Comparison of ENCODE assay signal across 13 mouse cellular contexts in genomic region chr14:48903526-48903925, GRCm38 (mm10).
DNase-seq lines count a peak whose midpoint lies in the region; ATAC-seq lines count a peak whose summit lies in the region.
"Had no signal": no experiment of that assay in that cellular context is flagged by ENCODE, and none has a peak within 500 bp of the region (broad histone marks: within the 10 kb centered on the region; RNA-seq: fewer than 3 reads in every experiment).

No protein-coding gene starts in this region.

- no peaks in the 10 kb centered on the region for H3K36me3 ChIP-seq in hindbrain, embryonic 16.5 days (ENCODE audit: control insufficient read depth, insufficient read depth, low read length)
- no peaks in the 10 kb centered on the region for H3K36me3 ChIP-seq in hindbrain, embryonic 12.5 days
- no peaks in the 10 kb centered on the region for H3K36me3 ChIP-seq in forebrain, embryonic 14.5 days (ENCODE audit: control insufficient read depth, insufficient read depth, low read length)
- H3K36me3 ChIP-seq: neural tube, embryonic 13.5 days had no signal

- 29% methylated on average over 5 of the region's 5 CpGs for WGBS in hindbrain, embryonic 16.5 days
- WGBS in hindbrain, embryonic 12.5 days, result 32% methylated on average over 5 of the region's 5 CpGs
- WGBS in forebrain, embryonic 14.5 days, result 6% methylated on average over 5 of the region's 5 CpGs

- H3K4me3 ChIP-seq in hindbrain, embryonic 16.5 days (ENCODE audit: low read length), result no peak overlapping the region
- no peak overlapping the region for H3K4me3 ChIP-seq in hindbrain, embryonic 12.5 days
- H3K4me3 ChIP-seq in forebrain, embryonic 14.5 days (ENCODE audit: low read depth, low read length), result no peak overlapping the region
- H3K4me3 ChIP-seq: megakaryocyte, embryonic 14.5 days; neural tube, embryonic 13.5 days had no signal

- peak; percentile 38 to 54 for DNase-seq in right cerebral cortex, postnatal 10 days (ENCODE audit: low spot score in 2 of 2)
- DNase-seq in right cerebral cortex, adult 18-20 months, result no peak
- DNase-seq in forebrain, embryonic 14.5 days (ENCODE audit: low spot score), result peak; percentile 91
- no peak for DNase-seq in embryo, embryonic 10.5 days (ENCODE audit: low spot score)
- DNase-seq in T-cell, adult 2 months (ENCODE audit: low spot score), result no peak
- DNase-seq: gastrocnemius, postnatal 25 days; heart, postnatal 10 days; thymus, postnatal 4 days had no signal

- H3K9me3 ChIP-seq in hindbrain, embryonic 16.5 days (ENCODE audit: control insufficient read depth, low read length), result no peaks in the 10 kb centered on the region
- H3K9me3 ChIP-seq in hindbrain, embryonic 12.5 days (replicated peaks), result no peaks in the 10 kb centered on the region
- H3K9me3 ChIP-seq in forebrain, embryonic 14.5 days (replicated peaks; ENCODE audit: control insufficient read depth, low read length), result no peaks in the 10 kb centered on the region
- H3K9me3 ChIP-seq: neural tube, embryonic 13.5 days had no signal

- ATAC-seq in hindbrain, embryonic 16.5 days, result peak; percentile 56
- ATAC-seq in hindbrain, embryonic 12.5 days (ENCODE audit: low FRiP score), result no peak; the same call in 1 of the 2 replicates
- ATAC-seq in forebrain, embryonic 14.5 days, result peak; percentile 74
- ATAC-seq: intestine, postnatal 0 days had no signal

- H3K27me3 ChIP-seq in hindbrain, embryonic 16.5 days (replicated peaks; ENCODE audit: control insufficient read depth, insufficient read depth, low read length), result no peaks in the 10 kb centered on the region
- no peaks in the 10 kb centered on the region for H3K27me3 ChIP-seq in hindbrain, embryonic 12.5 days
- no peaks in the 10 kb centered on the region for H3K27me3 ChIP-seq in forebrain, embryonic 14.5 days (replicated peaks; ENCODE audit: control insufficient read depth, insufficient read depth, low read length)
- H3K27me3 ChIP-seq: megakaryocyte, embryonic 14.5 days; neural tube, embryonic 13.5 days had no signal

- no peak overlapping the region for H3K4me2 ChIP-seq in hindbrain, embryonic 16.5 days (ENCODE audit: low read length)
- H3K4me2 ChIP-seq in hindbrain, embryonic 12.5 days (replicated peaks), result no peak overlapping the region
- H3K4me2 ChIP-seq in forebrain, embryonic 14.5 days (ENCODE audit: low read length), result no peak overlapping the region
- H3K4me2 ChIP-seq: neural tube, embryonic 13.5 days had no signal

- 0 out of 2 replicates have a peak, but pooled peaks cover 2% of the 10 kb centered on the region for H3K4me1 ChIP-seq in hindbrain, embryonic 16.5 days (ENCODE audit: control insufficient read depth, insufficient read depth, low read depth, low read length)
- H3K4me1 ChIP-seq in hindbrain, embryonic 12.5 days, result peaks cover 6% of the 10 kb centered on the region
- H3K4me1 ChIP-seq in forebrain, embryonic 14.5 days (ENCODE audit: control insufficient read depth, insufficient read depth, low read length), result peaks cover 24% of the 10 kb centered on the region
- H3K4me1 ChIP-seq: megakaryocyte, embryonic 14.5 days had no signal

- H3K27ac ChIP-seq in hindbrain, embryonic 16.5 days (ENCODE audit: low read depth, low read length), result no peak overlapping the region
- H3K27ac ChIP-seq in hindbrain, embryonic 12.5 days, result no peak overlapping the region
- no peak overlapping the region for H3K27ac ChIP-seq in forebrain, embryonic 14.5 days (ENCODE audit: low read depth, low read length)
- H3K27ac ChIP-seq: neural tube, embryonic 13.5 days had no signal

- H3K9ac ChIP-seq in hindbrain, embryonic 16.5 days (ENCODE audit: low read depth, low read length), result no peak overlapping the region; the same call in 1 of the 2 replicates
- no peak overlapping the region for H3K9ac ChIP-seq in hindbrain, embryonic 12.5 days
- no peak overlapping the region for H3K9ac ChIP-seq in forebrain, embryonic 14.5 days (ENCODE audit: low read length)
- H3K9ac ChIP-seq: neural tube, embryonic 13.5 days had no signal

Comparison
In these comparisons a context has a peak if more than half of its experiments do, and no peak if none do; other contexts are left out.
1. DNase-seq: peak in right cerebral cortex, postnatal 10 days (2 of 2) and forebrain, embryonic 14.5 days (single experiment); none in right cerebral cortex, adult 18-20 months (single experiment), embryo, embryonic 10.5 days (single experiment) and T-cell, adult 2 months (single experiment).